Mouse (Mus musculus) ES-CJ7 (cell line): ENCODE data around the gene Apc2.

Experiments
- DNase-seq: peaks from one replicate; pipeline ENCODE4 v3.0.0; 2011; ENCODE audit warnings: low read depth, low spot score

Gene Apc2

GRCm38 (mm10) chr10:80262776-80263365 is 32.9 kb upstream of the Apc2 start:
- DNase-seq: no peak

DNA sequence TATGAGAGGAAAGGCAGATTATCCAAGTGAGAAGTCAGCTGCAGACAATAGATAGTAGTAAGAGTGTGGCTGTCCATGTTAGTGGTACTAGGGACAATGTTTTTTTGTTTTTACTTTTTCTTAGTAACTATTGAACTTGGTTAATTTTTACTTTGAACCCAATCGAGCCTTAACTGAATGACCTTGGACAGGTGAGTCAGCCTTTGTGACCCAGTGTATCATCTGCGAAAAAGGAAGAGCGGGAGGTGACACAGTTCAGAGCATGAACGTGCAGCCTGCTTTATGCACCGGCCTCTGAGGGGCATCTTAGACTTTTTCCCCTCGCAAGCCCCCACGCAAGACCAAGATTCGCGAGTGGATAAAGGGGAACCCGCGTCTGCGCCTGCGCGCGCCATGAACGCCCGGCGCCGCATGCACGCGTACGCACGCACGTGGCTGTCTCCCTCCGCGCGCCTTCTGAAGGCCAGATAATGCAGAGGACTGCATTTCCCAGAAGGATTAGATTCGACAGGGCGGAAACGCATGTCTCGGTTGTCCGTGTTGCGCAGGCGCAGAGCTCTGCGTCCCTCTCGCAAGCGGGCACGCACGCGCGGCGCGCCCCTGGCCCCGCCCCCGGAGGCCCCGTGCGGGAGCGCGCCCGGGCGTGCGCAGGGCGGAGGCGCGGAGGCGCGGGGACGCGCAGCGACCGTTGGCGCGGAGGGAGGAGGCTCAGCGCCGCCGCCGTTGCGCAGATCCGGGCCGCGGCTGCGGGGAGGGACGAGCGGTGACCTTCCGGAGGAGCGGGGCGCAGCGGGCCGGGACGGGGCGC is 31.2 kb upstream of the Apc2 start:
- peak; percentile 99 for DNase-seq

DNA sequence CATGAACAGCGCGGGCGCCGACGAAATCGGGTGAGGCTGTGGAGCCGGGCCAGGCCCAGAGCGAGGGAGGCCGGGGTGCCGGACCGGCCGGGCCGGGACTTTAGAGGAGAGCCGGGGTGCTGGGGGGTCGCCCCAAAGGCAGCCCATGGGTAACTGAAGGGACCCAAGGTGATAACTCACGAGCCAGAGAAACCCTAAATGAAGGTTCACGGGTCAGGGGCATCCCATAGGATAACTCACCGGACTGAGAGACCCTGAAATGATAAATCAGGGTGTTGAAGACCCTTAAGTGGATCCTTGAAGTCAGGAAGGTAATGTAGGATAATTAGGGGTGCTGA is 30.7 kb upstream of the Apc2 start:
- DNase-seq: no peak

DNA sequence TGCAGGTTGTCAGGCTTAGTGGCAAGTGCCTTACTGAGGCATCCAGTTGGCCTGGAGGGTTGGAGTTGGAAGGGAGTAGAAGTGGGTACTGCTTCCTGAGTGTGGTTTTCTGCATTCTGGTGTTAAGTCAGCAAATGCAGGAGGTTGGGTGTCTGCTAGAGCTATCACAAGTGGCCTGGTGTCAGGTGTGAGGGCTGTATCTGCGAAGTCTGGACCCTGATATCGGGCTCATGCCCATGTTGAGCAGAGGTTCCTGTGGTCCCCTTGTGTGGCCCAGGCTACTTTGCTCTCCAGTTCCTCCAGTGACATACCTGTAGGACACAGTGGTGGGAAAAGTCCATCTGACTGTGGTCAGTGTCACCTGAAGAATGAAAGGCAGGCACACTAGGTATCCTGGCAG is 25.7 kb upstream of the Apc2 start:
- DNase-seq: no peak

- no peak for DNase-seq
Observed at GRCm38 (mm10) chr10:80270734-80271181, 25.0 kb upstream of the Apc2 start.

DNA sequence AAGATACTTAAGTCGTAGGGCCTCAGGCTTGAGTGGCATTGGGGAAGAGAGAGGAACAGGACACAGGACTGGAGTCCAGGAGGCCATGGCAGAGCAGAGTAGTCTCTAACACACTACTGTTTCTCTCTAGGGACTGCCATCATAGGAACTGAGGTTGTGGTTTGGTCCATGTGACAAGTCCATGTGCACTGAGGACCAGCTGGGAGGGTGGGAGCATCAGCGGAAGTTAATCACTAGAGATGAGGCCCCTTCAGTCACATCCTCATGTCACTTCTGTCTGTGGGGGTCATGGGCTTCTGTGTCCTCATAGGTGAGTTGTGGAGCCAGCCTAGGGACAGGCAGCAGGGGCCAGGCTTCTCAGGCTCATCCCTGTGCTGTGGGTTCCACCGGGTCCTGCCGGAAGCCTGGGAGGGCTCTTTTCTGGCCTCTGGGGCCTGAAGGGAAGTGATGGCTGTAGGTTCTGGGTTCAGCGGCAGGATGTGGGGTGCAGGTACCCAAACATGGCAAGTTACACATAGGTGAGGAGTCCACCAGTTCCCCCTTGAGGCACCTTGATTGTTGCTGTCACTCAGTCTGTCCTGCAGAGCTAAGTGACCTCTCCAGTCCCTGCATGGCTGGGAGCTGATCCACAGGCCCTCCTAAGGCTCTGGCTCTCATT is 24.5 kb upstream of the Apc2 start:
- DNase-seq: no peak

DNA sequence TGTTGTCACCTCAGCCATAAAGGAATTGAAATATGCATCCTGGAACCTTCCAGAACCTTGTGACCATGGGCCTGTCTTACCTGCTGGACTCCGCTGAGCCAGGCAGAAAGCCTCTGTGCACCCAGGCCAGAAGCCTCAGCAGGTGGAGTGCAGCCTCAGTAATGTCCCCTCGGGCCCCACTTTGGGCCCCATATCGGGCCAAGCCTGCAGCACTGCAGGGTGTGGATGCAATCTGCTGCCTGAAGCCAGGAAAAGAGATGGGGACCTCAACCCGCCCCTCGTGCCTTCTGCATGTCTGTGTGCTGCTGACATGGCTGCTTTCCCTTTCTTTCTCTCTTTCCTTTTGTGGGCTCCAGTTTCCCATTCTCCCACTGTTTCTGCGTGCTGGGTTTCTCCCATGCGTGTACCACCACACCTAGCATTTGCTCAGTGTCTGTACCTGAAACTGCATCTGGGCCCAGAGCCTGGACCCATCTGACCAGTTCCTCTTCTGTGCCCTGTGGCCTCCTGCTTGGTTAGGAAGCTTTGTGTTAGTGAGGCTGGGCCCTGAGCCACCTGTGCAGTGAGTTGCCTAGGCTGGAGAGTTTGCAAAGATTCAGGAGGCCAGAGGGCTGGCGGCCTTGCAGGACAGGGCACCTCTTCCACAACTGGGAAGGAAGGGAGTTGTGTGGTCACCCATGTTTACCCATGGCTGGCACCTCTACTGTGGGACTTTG is 23.7 kb upstream of the Apc2 start:
- DNase-seq: no peak

- no peak for DNase-seq
Observed at GRCm38 (mm10) chr10:80273847-80274246, 21.9 kb upstream of the Apc2 start.

GRCm38 (mm10) chr10:80276238-80276637 is 19.5 kb upstream of the Apc2 start:
- DNase-seq: no peak

DNA sequence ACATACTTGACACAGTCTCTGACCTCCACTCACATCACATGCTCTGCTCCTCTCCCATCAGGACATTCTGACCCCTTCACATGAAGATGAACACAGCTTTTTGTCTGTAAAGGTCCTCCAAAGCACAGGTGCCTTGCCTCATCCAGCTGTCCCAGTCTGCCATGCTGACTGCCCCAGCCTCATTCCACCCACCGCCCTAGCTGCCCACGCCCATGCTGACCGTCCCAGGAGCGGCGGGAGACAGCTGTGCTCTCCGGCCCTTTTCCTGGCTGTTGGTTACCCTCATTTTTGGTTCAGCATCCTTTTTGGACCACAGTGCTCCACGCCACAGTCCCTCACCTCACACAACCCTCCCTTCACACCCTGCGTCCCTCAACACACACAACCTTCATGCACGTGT is 17.4 kb upstream of the Apc2 start:
- DNase-seq: no peak

DNA sequence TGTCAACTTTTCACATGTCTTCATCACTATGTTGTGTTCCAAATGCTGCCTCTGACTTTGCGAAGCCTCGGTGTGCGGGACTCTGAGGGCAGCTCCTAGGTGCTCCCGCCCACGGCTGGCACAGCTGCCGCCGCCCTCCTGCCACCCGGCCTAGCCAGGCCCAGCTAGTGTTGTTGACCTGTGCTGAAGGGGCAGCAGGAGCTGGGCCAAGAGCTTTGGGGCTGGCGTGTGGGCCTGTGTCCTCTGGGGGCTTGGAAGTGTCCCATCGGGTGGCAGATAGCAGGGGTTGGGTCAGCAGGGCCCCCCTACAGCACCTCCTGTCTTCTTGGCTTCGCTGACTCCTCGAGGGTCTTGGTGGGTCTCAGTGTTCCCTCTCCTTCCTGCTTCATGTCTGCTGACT is 16.5 kb upstream of the Apc2 start:
- no peak for DNase-seq

DNA sequence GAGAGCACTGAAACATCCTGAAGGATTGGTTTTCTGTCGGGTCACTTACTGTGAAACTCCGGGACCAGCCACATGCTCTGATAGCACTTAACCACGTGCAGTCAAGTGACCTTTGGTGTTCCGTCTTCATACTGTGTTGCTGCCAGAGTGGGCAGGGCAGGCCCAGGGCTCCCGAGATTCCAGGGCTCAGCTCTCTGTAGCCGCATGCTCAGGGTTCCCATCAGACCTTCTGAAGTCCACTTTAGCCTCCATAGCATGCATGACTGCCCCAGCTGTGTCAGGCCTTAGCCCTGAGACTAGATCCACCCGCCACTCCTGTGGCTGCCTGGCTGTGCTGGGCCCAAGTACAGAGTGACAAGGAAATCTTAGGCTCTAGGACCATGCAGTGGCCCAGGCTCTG is 14.5 kb upstream of the Apc2 start:
- no peak for DNase-seq

DNA sequence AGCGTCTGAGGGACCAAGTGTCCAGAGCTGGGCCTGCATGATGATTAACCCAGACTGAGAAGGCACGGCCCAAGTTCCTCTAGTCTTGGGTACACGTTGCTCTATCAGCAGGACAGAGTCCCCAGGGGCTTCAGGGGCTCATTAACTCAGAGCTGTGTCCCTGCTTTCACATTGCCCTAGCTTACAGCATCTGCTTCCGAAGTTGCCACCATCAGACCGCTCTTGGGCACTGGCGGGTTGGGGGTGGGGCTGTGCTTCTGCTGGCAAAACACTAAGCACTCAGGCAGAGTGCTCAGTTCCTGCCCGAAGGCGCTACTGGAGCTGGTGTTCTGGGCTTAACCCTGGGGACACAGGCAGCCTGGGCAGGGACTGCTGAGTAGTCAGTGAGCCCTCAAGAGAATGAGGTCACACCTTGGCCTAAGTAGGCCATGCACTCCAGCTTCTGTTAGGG is 13.8 kb upstream of the Apc2 start:
- no peak for DNase-seq

GRCm38 (mm10) chr10:80282481-80283441 is 13.0 kb upstream of the Apc2 start:
- no peak for DNase-seq

- no peak for DNase-seq
Observed at GRCm38 (mm10) chr10:80285222-80286070, 10.3 kb upstream of the Apc2 start.

DNA sequence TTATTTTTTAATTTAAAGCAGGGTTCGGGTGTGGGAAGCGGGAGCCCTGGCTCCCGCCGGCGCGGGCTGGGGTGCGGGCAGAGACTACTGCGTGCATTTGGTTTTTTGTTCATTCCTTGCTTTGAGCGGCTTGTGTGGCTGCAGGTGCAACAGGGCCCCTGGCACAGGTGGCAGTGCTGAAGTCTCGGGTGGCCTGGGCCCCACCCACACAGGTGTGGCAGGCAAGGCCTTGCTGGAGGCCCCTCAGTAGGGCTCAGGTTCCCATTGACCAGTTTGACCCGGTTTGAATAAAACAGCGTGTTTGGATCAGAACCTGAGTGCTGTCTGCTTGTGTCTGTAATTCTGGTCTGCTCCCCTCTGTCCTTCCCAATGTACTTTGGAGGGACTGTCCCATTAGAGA is 7.7 kb upstream of the Apc2 start:
- no peak for DNase-seq

DNA sequence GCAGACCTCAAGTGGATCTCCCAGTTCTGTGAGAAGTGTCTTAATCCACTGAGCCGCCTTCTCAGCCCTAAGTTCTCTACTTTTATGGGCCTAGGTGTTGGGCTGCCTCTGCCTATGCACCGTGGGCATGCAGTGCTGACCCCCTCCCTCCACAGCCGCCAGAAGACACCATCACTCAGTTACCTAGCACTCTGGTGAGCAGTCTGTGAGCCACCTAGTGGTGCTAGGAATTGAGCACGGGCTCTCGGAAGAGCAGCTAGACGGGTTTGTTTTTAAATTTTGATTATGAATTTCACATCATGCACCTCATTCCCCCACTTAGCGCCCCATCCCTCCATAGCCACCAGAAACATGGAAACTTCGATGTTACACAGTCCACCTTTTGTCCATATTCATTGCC is 7.1 kb upstream of the Apc2 start:
- DNase-seq: peak; percentile 50

GRCm38 (mm10) chr10:80292251-80293146 is 3.3 kb upstream of the Apc2 start, which contains the start of gene Rps15:
Gene Rps15 (plus strand): TSS chr10:80292453.
- DNase-seq: peak; percentile 97

DNA sequence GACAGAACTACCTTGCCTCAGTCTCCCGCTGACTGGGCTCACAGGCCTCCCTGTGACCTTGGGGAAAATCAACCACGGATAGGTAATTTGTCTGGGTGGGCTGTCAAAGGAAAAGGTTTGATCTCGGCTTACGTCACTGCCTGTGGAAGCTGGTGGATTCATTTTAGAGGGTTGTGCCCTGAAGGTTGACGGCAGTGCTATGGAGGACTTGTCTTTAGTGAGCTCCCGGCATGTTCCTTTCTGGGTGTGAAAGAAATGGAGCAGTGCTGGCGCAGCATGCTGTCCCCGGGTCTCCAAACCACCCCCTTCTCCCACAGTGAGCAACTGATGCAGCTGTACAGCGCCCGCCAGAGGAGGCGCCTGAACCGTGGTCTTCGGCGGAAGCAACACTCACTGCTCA is 2.5 kb upstream of the Apc2 start:
- DNase-seq: peak; percentile 55
